Mouse (Mus musculus) ES-Bruce4 (cell line): ENCODE data around the gene Zkscan16.

ENCODE experiments used
- CTCF ChIP-seq: IDR thresholded peaks from one replicate; pipeline ENCODE4 v1.8.1; 2011; ENCODE audit warnings: low read depth, low read length
- POLR2A ChIP-seq: IDR thresholded peaks from one replicate; pipeline ENCODE4 v1.8.1; 2011; ENCODE audit warnings: low read length; ENCODE audit not compliant: insufficient read depth

DNA sequence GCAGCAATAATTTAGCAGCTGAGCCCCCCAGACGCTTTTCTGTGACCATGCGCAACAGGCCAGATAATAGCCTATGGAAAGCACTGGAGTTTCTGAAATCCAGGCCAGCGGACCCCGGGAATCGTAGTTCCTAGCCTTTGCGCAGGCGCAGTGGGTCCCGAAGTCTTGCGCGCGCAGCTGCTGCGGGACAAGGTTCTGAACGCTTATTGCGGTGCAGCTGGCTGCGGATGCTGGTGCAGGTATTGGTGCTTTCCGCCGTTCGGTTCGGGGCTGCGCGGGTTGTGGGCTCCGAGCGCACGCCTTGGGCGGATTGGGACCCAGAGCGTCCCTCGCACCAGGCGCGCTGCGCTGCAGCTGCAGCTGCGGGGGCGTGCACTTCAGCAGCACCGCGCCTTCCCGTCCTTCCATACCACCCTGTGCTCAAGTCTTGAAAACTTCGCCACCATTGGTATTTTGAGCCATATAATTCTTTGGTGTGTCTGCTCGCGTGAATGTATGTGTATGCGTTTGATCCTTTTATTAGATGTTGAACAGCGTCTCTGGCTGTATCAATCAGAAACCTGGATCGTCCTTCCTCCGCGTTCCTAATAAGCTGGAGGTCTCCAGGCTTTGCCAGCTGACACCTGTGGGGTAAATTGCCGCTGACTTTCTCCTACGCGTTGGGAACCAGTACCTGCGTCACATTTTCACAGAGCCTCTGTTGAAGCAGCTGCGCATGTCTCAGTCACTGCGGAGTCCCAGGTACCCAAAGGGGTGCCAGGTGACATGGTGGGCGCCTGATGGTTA is at the start of gene Zkscan16:
- no peak for TF ChIP-seq CTCF
- no peak for TF ChIP-seq POLR2A
